Mouse (Mus musculus) olfactory bulb, adult 2 months (tissue): ENCODE results near the gene Atp11a.

Experiments
- CTCF ChIP-seq: fragments of 200-500 bp; IDR thresholded peaks from 2 replicates; pipeline ENCODE4 v1.5.1; 2012; ENCODE audit warnings: low read depth, mild to moderate bottlenecking, low read length, moderate library complexity; ENCODE audit not compliant: insufficient read depth
- POLR2A ChIP-seq: fragments of 200-500 bp; IDR thresholded peaks from 2 replicates; pipeline ENCODE4 v1.6.1; 2012; ENCODE audit warnings: mild to moderate bottlenecking, low read depth, low read length, moderate library complexity; ENCODE audit not compliant: insufficient read depth

DNA sequence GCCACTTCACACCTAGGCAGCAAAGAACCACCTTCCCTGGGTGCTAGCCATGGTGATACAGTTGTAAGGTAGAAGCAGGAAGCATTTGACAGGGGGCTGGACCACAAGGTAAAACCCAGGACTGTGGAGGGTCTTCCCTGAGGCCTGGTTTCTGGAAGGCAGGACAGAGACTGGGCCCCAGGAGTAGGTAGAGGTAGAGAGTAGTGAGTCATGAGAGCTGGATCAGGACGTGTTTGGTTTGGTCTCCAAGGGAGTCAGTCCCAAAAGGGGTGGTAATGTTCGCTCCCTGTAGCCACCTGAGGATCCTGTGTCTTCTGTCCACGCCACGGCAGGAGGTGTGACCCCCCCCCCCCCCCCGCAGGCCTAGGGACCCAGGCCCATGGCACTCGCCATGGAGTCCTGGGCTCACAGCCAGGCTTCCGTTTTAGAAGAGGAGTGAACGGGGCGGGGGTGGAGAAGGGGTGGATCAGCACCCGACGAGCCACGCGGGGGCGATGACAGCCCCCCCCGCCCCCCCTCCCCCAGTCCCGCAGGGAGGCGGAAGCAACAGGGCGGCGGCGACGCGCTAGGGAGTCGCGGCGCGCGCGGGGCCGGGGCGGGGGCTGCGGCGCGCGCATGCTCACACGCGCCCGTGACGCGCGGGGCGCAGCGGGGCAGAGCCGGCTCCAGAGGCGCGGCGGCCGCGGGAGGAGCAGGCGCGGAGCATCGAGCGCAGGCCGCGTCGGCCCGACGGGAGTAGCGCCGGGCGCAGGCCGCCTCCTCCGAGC lies at the start of gene Atp11a:
- TF ChIP-seq POLR2A (peak; percentile 78), CTCF (no peak)
